Mouse (Mus musculus) B cell, adult 2 months (primary cell): Measurements from ENCODE around the gene Pfdn2.
"Not testable (repeated sequence)": the region's sequence is repeated elsewhere in the genome, so short reads cannot be mapped to it uniquely, and the experiment has no call there.

ENCODE experiments used
- DNase-seq, 2 experiments: peaks; one replicate each; pipeline ENCODE4 v3.0.0; 2022

Pfdn2 gene

GRCm38 (mm10) chr1:171345225-171346094, at the start of gene Pfdn2, which contains the start of gene Nit1:
Gene Pfdn2, plus strand, starts transcription at chr1:171345670.
Gene Nit1, minus strand, starts transcription at chr1:171345646.
- DNase-seq = peak; percentile 94

GRCm38 (mm10) chr1:171298226-171298625, 47.2 kb upstream of the Pfdn2 start:
- DNase-seq = no peak

DNA sequence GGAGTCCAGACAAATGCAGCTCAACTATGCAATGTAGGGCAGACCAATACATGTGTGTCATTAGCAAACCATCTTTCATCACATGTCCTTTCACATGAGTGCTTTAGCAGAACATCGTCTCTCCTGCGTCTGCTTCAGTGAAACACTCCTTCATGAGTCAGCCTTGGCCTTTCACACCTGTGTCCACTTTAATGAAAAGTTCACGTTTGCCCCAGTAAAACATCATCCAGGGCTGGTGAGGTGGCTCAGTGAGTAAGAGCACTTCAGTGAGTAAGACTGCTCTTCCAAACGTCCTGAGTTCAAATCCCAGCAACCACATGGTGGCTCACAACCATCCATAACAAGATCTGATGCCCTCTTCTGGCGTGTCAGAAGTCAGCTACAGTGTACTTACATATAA, 39.3 kb upstream of the Pfdn2 start:
- DNase-seq = not testable (repeated sequence)

DNA sequence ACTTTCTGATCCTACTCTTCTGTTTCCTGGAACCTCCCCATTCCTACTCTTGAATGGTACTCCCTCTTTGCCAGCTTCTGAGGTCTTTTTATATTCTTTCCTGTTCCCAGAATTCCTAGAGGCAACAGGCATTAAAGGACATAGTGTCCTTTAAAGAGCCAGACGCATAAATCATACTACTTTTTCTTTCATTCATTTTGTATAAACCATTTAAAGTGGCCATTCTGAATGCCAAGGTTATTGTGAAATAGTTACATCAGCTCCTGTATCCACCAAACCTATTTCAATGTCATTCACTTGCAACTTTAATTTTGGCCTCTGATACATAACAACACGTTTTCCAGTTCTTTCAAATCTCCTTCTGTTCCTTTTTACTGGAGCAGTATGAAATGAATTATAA, 36.1 kb upstream of the Pfdn2 start:
- no peak for DNase-seq

DNA sequence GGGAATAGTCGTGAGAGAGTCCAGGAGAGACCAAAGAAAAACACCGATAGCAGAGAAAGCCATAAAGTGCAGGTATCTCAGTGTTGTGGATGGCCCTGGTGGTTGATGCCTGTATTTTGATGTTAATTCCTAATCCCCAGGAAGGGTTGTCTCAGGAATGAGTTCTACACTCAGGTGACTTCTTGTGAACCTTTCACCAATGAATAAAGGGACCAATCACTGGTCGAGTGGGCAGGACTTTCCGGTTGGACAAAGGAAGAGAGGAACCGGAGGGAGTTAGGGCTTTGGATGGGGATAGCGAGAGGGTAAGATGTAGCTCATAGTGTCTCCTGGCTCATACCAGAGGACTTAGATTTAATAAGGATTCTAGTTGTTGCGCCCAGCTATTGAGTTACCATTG, 25.7 kb upstream of the Pfdn2 start:
- no peak for DNase-seq

DNA sequence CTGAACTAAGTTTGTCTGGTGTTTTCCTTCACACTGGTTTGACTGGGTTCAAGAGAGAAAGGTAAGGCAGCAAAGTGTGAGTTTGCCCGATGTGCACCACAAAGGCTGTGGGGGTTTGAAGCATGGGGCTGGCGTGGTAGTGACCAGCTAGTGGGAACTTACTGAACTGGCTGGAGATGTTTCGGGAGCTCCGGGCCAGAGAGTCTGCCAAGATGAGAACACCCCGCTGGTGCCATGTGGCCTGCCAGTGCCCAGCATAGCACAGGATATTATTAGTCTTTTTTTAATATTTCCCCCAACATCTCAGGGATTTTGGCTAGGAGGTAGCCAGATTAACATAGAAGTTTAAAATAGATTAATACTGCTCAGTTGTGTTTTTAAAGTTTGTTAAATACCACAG, 25.3 kb upstream of the Pfdn2 start:
- no peak for DNase-seq

- peak; percentile 57 to 62 for DNase-seq
These were observed 24.1 kb upstream of the Pfdn2 start for GRCm38 (mm10) chr1:171321415-171321814.

DNA sequence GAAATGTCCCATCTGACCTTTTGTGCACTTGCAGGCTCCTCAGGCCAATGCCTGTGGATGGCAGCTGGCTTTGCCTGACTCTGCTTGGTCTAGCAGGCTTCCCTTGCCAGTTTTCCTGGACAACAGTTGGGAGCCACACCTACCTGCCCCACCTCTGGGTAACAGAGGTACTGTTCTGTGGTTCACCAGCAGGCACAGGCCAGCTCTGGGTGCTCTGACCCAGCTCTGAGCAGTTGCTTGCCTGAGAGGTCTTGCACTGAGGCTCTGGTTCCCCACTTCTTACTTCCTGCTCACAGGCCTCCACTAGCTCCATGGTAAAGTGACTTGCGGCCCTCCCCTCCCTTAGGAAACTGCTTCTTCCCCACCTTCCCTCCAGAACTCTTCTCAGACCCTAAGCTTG, 23.5 kb upstream of the Pfdn2 start:
- DNase-seq = no peak

GRCm38 (mm10) chr1:171325571-171325970, 19.9 kb upstream of the Pfdn2 start:
- no peak for DNase-seq

DNA sequence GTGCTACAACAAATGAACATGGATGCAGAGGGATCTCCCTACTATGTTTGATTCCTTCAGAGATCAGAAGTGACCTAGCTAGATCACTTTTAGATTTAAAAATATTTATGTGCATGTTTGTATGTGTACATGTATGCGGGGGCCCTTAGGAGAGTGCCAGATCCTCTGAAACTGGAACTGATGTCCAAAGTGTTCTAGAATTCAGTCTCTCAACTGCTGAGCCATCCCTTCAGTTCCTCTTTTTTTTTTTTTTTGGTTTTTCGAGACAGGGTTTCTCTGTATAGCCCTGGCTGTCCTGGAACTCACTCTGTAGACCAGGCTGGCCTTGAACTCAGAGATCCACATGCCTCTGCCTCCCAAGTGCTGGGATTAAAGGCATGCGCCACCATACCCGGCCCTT, 18.9 kb upstream of the Pfdn2 start:
- DNase-seq = not testable (repeated sequence)

DNA sequence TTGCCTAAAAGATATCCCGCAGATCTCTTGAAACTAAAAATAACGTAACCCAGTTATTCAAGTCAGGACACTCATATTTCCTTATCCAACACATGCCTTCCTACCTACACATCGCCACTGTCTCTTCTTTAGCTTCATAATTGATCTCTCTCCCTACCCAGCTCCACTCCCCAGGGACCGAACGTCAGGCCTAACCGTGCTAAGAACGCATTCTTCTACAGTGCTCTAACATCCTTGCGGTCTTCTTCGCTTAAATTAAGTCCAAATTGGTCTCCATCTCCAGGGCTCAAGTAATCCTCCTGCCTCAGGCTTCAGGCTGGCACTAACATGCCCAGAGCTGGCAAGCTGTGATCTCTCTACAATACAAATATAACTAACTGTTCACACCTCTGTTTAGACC, 17.2 kb upstream of the Pfdn2 start:
- DNase-seq = peak in 1 of 2 experiments; percentile 8

GRCm38 (mm10) chr1:171328839-171329432, 16.5 kb upstream of the Pfdn2 start, which contains the start of gene Dedd:
Gene Dedd, plus strand, starts transcription at chr1:171329145.
- DNase-seq = peak; percentile 89 to 91

GRCm38 (mm10) chr1:171329433-171330215, 15.8 kb upstream of the Pfdn2 start:
- peak; percentile 38 to 44 for DNase-seq

DNA sequence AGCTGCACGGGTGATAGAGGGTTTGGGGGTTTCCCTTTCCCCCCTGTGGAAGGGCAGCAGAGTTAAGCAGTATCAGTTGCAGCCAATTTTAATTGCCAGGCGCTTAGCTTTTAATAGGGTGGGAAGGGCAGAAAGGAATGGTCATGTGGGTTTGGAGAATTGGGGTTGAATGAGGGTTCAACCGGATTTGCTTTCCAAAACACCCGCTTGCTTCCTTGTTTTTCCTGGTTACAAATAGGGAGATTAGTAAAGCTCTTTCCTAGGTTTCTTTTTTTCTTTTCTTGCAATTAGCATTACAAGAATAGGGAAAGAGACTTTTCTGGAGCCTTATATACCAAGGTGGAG, 15.3 kb upstream of the Pfdn2 start:
- no peak for DNase-seq

DNA sequence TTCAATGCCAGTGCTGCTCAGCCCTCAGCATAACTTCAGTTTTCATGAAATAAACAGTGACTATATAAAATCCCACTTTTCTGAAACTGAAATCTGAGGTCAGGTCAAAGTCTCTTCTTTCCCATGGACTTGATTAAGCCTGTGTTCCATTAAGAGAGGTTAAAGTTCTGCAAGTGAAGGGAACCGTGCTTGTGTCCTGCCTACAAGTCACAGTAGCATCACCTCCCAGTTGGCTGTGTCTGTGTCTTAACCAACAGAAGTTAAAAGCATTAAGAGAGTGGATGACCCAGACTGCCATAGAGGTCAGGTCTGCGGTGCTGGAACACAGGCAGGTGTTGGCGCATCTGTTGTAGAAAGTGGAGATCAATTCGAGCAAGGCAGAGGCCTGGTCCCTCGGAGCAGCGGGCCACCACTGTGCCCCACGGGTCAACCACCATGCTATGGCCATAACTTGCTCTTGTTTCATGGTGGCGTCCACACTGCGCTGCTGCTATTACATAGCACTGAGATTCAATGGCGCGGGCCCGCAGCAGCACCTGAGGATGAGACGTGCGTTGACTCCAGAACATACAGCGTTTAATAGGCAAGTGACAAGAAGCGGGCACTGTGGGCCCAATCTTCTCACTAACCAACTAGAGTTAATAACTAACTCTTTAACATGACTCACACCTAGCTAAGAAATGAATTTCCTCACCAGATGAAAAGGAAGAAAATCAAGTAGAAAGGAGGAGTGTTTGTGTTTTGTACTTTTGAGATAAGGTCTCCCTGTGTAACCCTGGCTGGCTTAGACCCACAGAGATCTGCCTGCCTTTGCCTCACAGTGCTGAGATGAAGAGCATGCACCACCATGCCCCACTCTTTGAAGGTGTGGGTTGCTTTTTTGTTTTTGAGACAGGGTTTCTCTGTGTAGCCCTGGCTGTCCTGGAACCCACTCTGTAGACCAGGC, 2.9 kb upstream of the Pfdn2 start:
- no peak for DNase-seq

- DNase-seq = no peak
These were observed 1.4 kb upstream of the Pfdn2 start for GRCm38 (mm10) chr1:171343922-171344677.

DNA sequence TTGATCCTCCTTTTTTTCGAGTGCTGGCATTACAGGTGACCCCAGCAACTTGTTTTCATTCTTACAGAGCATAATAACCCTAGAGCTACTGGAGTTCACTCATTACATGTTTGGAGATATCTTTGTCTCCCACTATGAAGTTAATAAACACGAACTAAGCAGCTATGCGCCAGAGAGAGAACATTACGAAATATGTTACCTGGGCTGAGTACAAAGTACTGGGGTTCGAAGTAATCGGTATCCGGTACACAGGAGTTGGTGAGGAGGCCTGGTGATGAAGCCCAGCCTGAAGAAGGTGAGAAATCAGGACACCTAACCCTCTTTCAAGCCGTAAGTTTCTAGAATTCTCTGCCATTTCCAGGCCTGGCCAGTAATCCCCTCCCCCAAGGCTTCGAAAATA, 755 bp upstream of the Pfdn2 start:
- no peak for DNase-seq

- no peak for DNase-seq
These were observed 603 bp downstream of the Pfdn2 start for GRCm38 (mm10) chr1:171346095-171346450.

- no peak for DNase-seq
These were observed 3.2 kb downstream of the Pfdn2 start for GRCm38 (mm10) chr1:171348665-171349064.

DNA sequence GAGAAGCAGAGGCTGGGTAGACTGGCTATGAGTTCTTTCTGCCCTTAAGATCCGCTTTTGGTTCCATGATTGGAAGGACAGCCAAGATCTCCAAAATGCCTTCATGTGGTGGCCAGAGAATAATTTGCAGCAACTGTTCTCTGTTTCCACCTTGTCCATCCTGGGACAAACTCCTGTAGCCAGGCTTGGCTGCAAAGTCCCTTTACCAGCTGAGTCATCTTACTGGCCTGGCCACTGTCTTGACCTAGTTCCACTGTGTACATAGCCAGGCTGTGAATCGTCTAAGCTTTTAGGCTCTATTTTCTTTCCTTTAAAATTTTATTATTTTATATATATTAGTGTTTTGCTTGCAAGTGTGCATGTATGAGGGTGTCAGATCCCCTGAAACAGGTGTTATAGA, 3.7 kb downstream of the Pfdn2 start:
- no peak for DNase-seq

DNA sequence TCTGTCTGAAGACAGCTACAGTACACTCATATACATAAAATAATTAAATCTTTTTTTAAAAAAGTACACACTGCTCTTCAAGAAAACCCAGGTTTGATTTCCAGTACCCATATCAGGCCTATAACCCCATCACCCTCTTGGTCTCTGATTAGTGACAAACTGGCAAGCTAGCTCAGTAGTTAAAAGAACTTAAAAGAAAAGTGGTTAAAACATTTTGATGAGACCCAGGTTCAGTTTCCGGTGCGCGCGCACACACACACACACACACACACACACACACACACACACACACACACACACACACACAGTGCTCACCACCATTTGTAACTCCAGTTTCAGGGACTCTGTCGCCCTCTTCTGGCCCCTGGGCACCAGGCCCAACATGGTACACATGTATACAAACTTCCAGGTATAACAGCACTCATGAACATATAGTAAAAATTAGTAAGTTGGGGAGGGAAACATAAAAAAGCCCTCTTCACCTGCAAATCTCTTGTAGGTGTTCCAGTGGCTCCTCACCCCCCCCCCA, 10.4 kb downstream of the Pfdn2 start:
- peak; percentile 58 to 62 for DNase-seq
